Mouse (Mus musculus): ENCODE measurements at regions not wholly inside any gene's neighbourhood (a gene's known extent, or its start where the extent isn't known, plus 50 kb on each side); places are given as distances from the start of the nearest gene placed in this dataset.

- no peaks in the 10 kb centered on the region for H3K27me3 ChIP-seq
- no peak overlapping the region for H3K9ac ChIP-seq
- 25% methylated on average over 4 of the region's 4 CpGs for WGBS
- no peak overlapping the region for H3K4me3 ChIP-seq (replicated peaks)
- H3K27ac ChIP-seq = no peak overlapping the region
- ATAC-seq (ENCODE audit: low FRiP score) = no peak
- H3K4me1 ChIP-seq = no peaks in the 10 kb centered on the region
- no peaks in the 10 kb centered on the region for H3K36me3 ChIP-seq (replicated peaks)
- no peak overlapping the region for H3K4me2 ChIP-seq
- H3K9me3 ChIP-seq = no peaks in the 10 kb centered on the region
Measured at GRCm38 (mm10) chr6:7120136-7120535, 164.3 kb downstream of the Sdhaf3 start.

DNA sequence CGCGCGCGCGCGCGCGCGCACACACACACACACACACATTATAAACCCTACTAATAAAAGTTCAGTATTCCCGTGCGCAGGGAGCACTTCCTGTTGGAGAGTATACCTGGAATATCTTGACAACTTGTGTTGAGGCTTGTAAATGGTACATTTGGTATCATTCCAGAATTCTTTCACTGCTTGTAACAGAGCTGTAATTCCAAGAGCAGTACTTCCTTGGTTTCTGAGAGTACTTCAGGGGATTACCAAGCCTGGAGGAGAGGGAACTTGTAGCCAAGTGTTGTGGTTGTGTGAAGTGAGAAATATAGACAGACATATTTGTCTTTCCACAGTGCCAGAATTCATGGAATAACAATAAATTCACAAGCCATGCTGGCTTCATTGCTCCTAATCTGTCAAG is 177.2 kb downstream of the Sdhaf3 start:
- no peak overlapping the region for H3K9ac ChIP-seq
- no peak overlapping the region for H3K4me2 ChIP-seq
- H3K27ac ChIP-seq = no peak overlapping the region
- no peaks in the 10 kb centered on the region for H3K27me3 ChIP-seq
- no peaks in the 10 kb centered on the region for H3K36me3 ChIP-seq (replicated peaks)
- WGBS = 100% methylated on average over 11 of the region's 11 CpGs
- no peaks in the 10 kb centered on the region for H3K9me3 ChIP-seq
- H3K4me3 ChIP-seq (replicated peaks) = no peak overlapping the region
- H3K4me1 ChIP-seq = no peaks in the 10 kb centered on the region
- no peak for ATAC-seq (ENCODE audit: low FRiP score)

- WGBS = 81% methylated on average over 4 of the region's 4 CpGs
Measured at GRCm38 (mm10) chr6:7134062-7134461, 178.3 kb downstream of the Sdhaf3 start.

GRCm38 (mm10) chr6:7134888-7135287 is 179.1 kb downstream of the Sdhaf3 start:
- H3K4me3 ChIP-seq (replicated peaks) = no peak overlapping the region
- H3K27me3 ChIP-seq = no peaks in the 10 kb centered on the region
- no peak for ATAC-seq (ENCODE audit: low FRiP score)
- no peaks in the 10 kb centered on the region for H3K36me3 ChIP-seq (replicated peaks)
- H3K27ac ChIP-seq = no peak overlapping the region
- no peaks in the 10 kb centered on the region for H3K4me1 ChIP-seq
- 92% methylated on average over 1 of the region's 1 CpGs for WGBS
- no peak overlapping the region for H3K9ac ChIP-seq
- no peak overlapping the region for H3K4me2 ChIP-seq
- no peaks in the 10 kb centered on the region for H3K9me3 ChIP-seq

More at GRCm38 (mm10) chr6:7134062-7134461, 178.3 kb downstream of the Sdhaf3 start:
- Histone ChIP-seq H3K4me3 (replicated peaks) (no peak overlapping the region), H3K9me3 (no peaks in the 10 kb centered on the region), H3K9ac (no peak overlapping the region), H3K4me1 (no peaks in the 10 kb centered on the region), H3K36me3 (replicated peaks) (no peaks in the 10 kb centered on the region), H3K27ac (no peak overlapping the region), H3K4me2 (no peak overlapping the region), H3K27me3 (no peaks in the 10 kb centered on the region)
- ATAC-seq (ENCODE audit: low FRiP score) = no peak

- no peak for ATAC-seq (ENCODE audit: low FRiP score)
- H3K4me3 ChIP-seq (replicated peaks) = no peak overlapping the region
- no peak overlapping the region for H3K9ac ChIP-seq
- no peaks in the 10 kb centered on the region for H3K4me1 ChIP-seq
- no peaks in the 10 kb centered on the region for H3K9me3 ChIP-seq
- H3K36me3 ChIP-seq (replicated peaks) = no peaks in the 10 kb centered on the region
- H3K27me3 ChIP-seq = no peaks in the 10 kb centered on the region
- no peak overlapping the region for H3K27ac ChIP-seq
- no peak overlapping the region for H3K4me2 ChIP-seq
- WGBS = 90% methylated on average over 2 of the region's 2 CpGs
Measured at GRCm38 (mm10) chr6:7181711-7182110, 225.9 kb downstream of the Sdhaf3 start.

DNA sequence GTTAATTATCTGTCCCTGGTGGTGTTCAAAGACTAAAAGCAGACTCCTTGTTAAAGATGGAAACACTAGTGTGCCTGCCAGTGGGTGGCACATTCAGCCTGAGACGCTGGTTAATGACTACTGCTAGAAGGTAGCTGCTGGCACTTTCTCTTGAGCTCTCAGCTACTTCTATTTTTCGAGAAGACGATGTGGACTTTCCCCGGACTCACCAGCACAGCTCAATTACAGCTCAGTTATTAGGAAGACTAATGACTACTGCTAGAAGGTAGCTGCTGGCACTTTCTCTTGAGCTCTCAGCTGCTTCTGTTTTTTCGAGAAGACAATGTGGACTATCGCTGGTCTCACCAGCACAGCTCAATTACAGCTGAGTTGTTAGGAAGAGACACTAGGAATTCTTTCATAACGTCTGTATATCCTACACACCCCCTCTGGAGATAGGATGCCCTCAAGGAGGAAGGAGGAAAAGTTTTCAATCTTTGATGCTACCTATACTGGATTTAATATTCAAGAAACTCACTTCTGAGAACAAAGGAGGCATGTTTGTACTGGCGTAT is 243.3 kb downstream of the Sdhaf3 start:
- Histone ChIP-seq H3K27me3 (no peaks in the 10 kb centered on the region), H3K4me3 (replicated peaks) (no peak overlapping the region), H3K27ac (no peak overlapping the region), H3K4me2 (no peak overlapping the region), H3K9ac (no peak overlapping the region), H3K36me3 (replicated peaks) (no peaks in the 10 kb centered on the region), H3K9me3 (no peaks in the 10 kb centered on the region), H3K4me1 (no peaks in the 10 kb centered on the region)
- 46% methylated on average over 8 of the region's 8 CpGs for WGBS
- no peak for ATAC-seq (ENCODE audit: low FRiP score)

- H3K27ac ChIP-seq = no peak overlapping the region
- WGBS = 62% methylated on average over 4 of the region's 4 CpGs
- H3K9me3 ChIP-seq = no peaks in the 10 kb centered on the region
- H3K27me3 ChIP-seq = no peaks in the 10 kb centered on the region
- no peaks in the 10 kb centered on the region for H3K4me1 ChIP-seq
- H3K9ac ChIP-seq = no peak overlapping the region
- no peak for ATAC-seq (ENCODE audit: low FRiP score)
- H3K4me3 ChIP-seq (replicated peaks) = no peak overlapping the region
- no peak overlapping the region for H3K4me2 ChIP-seq
- H3K36me3 ChIP-seq (replicated peaks) = no peaks in the 10 kb centered on the region
Measured at GRCm38 (mm10) chr6:7215880-7216279, 260.1 kb downstream of the Sdhaf3 start.

DNA sequence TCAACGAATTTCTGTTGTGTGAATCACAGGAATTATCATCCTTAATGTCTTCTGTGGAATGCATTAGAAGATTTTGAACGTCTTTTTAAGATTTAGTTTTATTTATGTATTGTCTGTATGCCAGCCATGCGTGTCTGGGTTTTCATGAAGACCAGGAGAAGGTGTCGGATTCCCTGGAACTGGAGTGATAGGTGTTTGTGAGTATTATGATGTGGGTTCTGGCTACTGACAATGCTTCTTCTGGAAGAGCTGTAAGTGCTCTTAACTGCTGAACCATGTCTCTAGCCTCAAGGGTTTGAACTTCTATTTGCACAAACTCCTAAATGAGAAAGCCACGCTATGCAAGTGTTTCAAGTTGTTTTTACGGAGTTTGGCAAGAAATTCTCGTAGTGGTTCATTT is 296.5 kb downstream of the Sdhaf3 start:
- Histone ChIP-seq H3K27me3 (no peaks in the 10 kb centered on the region), H3K36me3 (replicated peaks) (no peaks in the 10 kb centered on the region), H3K4me2 (no peak overlapping the region), H3K27ac (no peak overlapping the region), H3K4me1 (no peaks in the 10 kb centered on the region), H3K4me3 (replicated peaks) (no peak overlapping the region), H3K9ac (no peak overlapping the region), H3K9me3 (no peaks in the 10 kb centered on the region)
- 79% methylated on average over 7 of the region's 7 CpGs for WGBS
- no peak for ATAC-seq (ENCODE audit: low FRiP score)

- Histone ChIP-seq H3K4me2 (no peak overlapping the region), H3K9ac (no peak overlapping the region), H3K4me1 (no peaks in the 10 kb centered on the region), H3K4me3 (replicated peaks) (no peak overlapping the region), H3K27ac (no peak overlapping the region), H3K27me3 (no peaks in the 10 kb centered on the region), H3K36me3 (replicated peaks) (no peaks in the 10 kb centered on the region), H3K9me3 (no peaks in the 10 kb centered on the region)
- 64% methylated on average over 4 of the region's 4 CpGs for WGBS
- no peak for ATAC-seq (ENCODE audit: low FRiP score)
Measured at GRCm38 (mm10) chr6:7277431-7277830, 277.2 kb upstream of the Tac1 start.

DNA sequence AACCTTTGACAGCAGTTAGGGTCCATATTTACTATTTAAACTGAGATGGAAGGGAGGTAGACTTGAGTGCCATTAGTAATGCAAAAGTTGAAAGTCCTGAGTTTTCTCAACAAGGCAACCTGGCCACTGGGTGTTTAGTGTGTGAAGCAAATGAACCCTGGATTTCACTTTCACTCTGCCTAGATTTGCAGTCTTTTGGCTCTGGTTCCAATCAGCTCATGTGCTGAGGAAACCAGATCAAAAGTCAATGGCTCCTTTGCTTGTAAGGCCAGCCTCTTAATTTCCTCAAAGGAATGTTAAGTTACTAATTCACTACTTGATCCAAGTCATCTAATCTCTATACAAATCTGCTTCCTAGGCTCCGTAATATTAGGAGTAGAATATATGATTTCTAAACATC is 247.7 kb upstream of the Tac1 start:
- no peak overlapping the region for H3K9ac ChIP-seq
- H3K36me3 ChIP-seq (replicated peaks) = no peaks in the 10 kb centered on the region
- H3K4me3 ChIP-seq (replicated peaks) = no peak overlapping the region
- WGBS = 89% methylated on average over 1 of the region's 1 CpGs
- ATAC-seq (ENCODE audit: low FRiP score) = no peak
- no peak overlapping the region for H3K27ac ChIP-seq
- no peak overlapping the region for H3K4me2 ChIP-seq
- H3K27me3 ChIP-seq = no peaks in the 10 kb centered on the region
- H3K9me3 ChIP-seq = no peaks in the 10 kb centered on the region
- H3K4me1 ChIP-seq = no peaks in the 10 kb centered on the region

GRCm38 (mm10) chr6:7313496-7313895 is 241.2 kb upstream of the Tac1 start:
- Histone ChIP-seq H3K27ac (no peak overlapping the region), H3K36me3 (replicated peaks) (no peaks in the 10 kb centered on the region), H3K9ac (no peak overlapping the region), H3K27me3 (no peaks in the 10 kb centered on the region), H3K4me2 (no peak overlapping the region), H3K4me1 (no peaks in the 10 kb centered on the region), H3K9me3 (no peaks in the 10 kb centered on the region), H3K4me3 (replicated peaks) (no peak overlapping the region)
- 89% methylated on average over 3 of the region's 3 CpGs for WGBS
- no peak for ATAC-seq (ENCODE audit: low FRiP score)

- no peak for ATAC-seq (ENCODE audit: low FRiP score)
- 0 out of 2 replicates have a peak, but pooled peaks cover 4% of the 10 kb centered on the region for H3K4me1 ChIP-seq
- no peak overlapping the region for H3K9ac ChIP-seq
- H3K27me3 ChIP-seq = no peaks in the 10 kb centered on the region
- H3K9me3 ChIP-seq = no peaks in the 10 kb centered on the region
- WGBS = 23% methylated on average over 4 of the region's 4 CpGs
- no peak overlapping the region for H3K4me2 ChIP-seq
- no peak overlapping the region for H3K27ac ChIP-seq
- no peaks in the 10 kb centered on the region for H3K36me3 ChIP-seq (replicated peaks)
- no peak overlapping the region for H3K4me3 ChIP-seq (replicated peaks)
Measured at GRCm38 (mm10) chr6:7326974-7327373, 227.7 kb upstream of the Tac1 start.

DNA sequence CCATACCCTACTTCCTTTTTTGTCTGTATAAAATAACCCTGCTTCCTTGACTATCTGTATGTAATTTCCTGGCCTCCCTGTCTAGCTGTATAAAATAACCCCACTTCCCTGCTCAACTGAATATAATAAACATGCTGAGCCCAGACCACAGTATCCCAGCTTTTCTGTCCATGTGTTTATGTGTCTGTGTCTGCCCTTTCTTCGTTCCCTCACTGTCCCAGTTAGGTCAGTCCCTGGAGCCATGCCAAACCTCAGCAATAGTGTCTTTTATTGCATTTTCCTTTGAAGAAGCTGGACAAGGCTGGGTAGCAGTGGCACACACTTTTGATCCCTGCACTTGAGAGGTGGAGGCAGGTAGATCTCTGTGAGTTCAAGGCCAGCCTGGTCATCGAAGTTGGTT is 198.0 kb upstream of the Tac1 start:
- Histone ChIP-seq H3K36me3 (replicated peaks) (no peaks in the 10 kb centered on the region), H3K27me3 (no peaks in the 10 kb centered on the region), H3K4me1 (no peaks in the 10 kb centered on the region), H3K9me3 (no peaks in the 10 kb centered on the region), H3K9ac (no peak overlapping the region), H3K4me2 (no peak overlapping the region), H3K27ac (no peak overlapping the region), H3K4me3 (replicated peaks) (no peak overlapping the region)
- WGBS = 73% methylated on average over 2 of the region's 2 CpGs
- no peak for ATAC-seq (ENCODE audit: low FRiP score)
